Comparison of ENCODE assay signal across 7 mouse cellular contexts in the genomic region with DNA sequence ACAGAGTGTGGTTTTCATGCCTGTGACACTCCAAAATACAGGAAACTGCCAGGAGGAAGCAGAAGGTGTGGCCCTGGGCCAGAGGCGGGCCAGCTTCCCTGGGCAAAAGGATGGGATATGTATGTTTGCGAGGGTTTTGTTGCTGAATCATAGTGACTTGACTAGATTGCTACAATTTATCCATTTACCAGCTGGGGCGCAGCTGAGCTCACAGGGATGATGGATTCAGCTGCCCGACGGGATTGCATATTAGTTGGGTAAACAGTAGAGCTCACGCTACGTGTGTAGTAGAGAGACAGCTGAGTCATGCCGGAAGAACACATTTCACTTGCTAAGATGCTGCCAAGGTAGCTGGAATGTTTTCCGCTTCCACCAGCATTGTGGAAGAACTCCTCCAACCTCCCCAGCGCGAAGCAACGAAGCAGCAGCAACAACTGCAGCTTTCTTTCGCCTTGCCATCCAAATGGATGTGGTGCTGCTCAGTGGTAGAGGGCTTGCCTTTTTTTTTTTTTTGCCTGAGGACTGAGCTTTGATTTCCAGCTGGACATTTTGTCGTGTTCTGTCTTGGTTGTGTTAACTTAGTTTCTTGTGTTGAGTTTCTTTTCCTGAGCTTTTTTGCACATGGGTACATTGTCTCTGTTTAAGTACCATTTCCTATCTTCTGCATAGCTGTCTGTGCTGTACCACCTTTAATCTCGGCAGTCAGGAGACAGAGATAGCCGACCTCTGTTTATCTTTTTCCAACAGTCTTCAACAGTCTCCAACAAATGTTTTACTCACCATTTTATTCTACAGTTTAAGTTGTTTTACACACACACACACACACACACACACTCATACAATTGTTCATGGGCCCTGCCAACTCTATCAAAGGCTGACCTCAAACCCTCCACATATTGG. TPM values are rescaled to one million over a fixed set of nuclear protein-coding genes. Genes with fewer than 3 reads are reported as not detected.
A peak's percentile ranks its signal among the peaks of the same experiment; 100 is the strongest.
DNase-seq lines count a peak whose midpoint lies in the region; ATAC-seq and TF ChIP-seq lines count a peak whose summit lies in the region.

Gene Gstp2, minus strand, starts transcription at position 58 of the 900 bp plus-strand sequence.

- H3K27ac ChIP-seq in cerebellum, adult 2 months (ENCODE audit: insufficient read depth, low read length) = peak within 1 kb of the TSS; percentile 75
- H3K27ac ChIP-seq in hindbrain, embryonic 15.5 days (replicated peaks) = 0 out of 2 replicates have a peak within 1 kb of the TSS, but pooled peaks have one; percentile 1

- ATAC-seq in hindbrain, embryonic 15.5 days (ENCODE audit: low FRiP score, low read depth) = peak; percentile 15; the same call in 1 of the 2 replicates

- H3K4me3 ChIP-seq in cerebellum, adult 2 months (replicated peaks; ENCODE audit: insufficient read depth, low read depth, low read length) = peak within 1 kb of the TSS; percentile 35
- H3K4me3 ChIP-seq in hindbrain, embryonic 15.5 days = no peak within 1 kb of the TSS

- DNase-seq in adipocyte (ENCODE audit: low spot score) = peak; percentile 92
- peak; percentile 81 to 84 for DNase-seq in cerebellum, adult 2 months
- peak; percentile 88 for DNase-seq in gastrocnemius, adult 18-20 months (ENCODE audit: low spot score)
- DNase-seq in left cerebral cortex, adult 18-20 months (ENCODE audit: low spot score in 2 of 2) = peak; percentile 80 to 82
- peak; percentile 85 to 86 for DNase-seq in lung, postnatal 4 days
- DNase-seq in spleen, adult 12 weeks (ENCODE audit: low spot score) = peak; percentile 59

- peak; percentile 61 for TF ChIP-seq CTCF in cerebellum, adult 2 months (IDR thresholded peaks at IDR 0.05; ENCODE audit: borderline replicate concordance, insufficient read depth, low read depth, low read length)

- H3K4me2 ChIP-seq in hindbrain, embryonic 15.5 days = peak within 1 kb of the TSS; percentile 40

- peaks cover 7% of the 10 kb centered on the region for H3K4me1 ChIP-seq in cerebellum, adult 2 months (ENCODE audit: control insufficient read depth, insufficient read depth, low read length)
- no peaks in the 10 kb centered on the region for H3K4me1 ChIP-seq in hindbrain, embryonic 15.5 days (replicated peaks)

- 15% methylated on average over 16 of the region's 16 CpGs for WGBS in cerebellum, adult 2 months
- 47% methylated on average over 16 of the region's 16 CpGs for WGBS in hindbrain, embryonic 15.5 days

- no peaks in the 10 kb centered on the region for H3K27me3 ChIP-seq in cerebellum, adult 2 months (ENCODE audit: control insufficient read depth, insufficient read depth, low read length)
- no peaks in the 10 kb centered on the region for H3K27me3 ChIP-seq in hindbrain, embryonic 15.5 days

- no peaks in the 10 kb centered on the region for H3K9me3 ChIP-seq in hindbrain, embryonic 15.5 days

- no peak for TF ChIP-seq POLR2A in cerebellum, adult 2 months (IDR thresholded peaks at IDR 0.05; ENCODE audit: borderline replicate concordance, insufficient read depth, low read length)

- H3K36me3 ChIP-seq in hindbrain, embryonic 15.5 days = no peaks in the 10 kb centered on the region

- no peak within 1 kb of the TSS for H3K9ac ChIP-seq in hindbrain, embryonic 15.5 days

RNA-seq across cellular contexts. Expression of gene Gstp2, which starts in this region (rescaled TPM):
- 8.0 and 10.0 TPM in 2 replicates for polyA plus RNA-seq in cerebellum, adult 2 months (2012; rRNA removed)
- total RNA-seq in gastrocnemius, adult 18-20 months (2021) = 100 to 1,000 TPM; 206 to 226 TPM
- 0.60 and 2.2 TPM in 2 replicates for polyA plus RNA-seq in hindbrain, embryonic 15.5 days (2015; fragmentation: Nextera tagmentation; extraction: Ambion mirVana)
- 10 to 100 TPM; 40.5 to 55.2 TPM for total RNA-seq in left cerebral cortex, adult 18-20 months (2021)
